Mouse (Mus musculus) cerebellum, adult 9-10 months (tissue): ENCODE results near the gene Pik3cb.

Experiments
- DNase-seq: peaks from one replicate; pipeline ENCODE4 v3.0.0; 2022

The Pik3cb gene

DNA sequence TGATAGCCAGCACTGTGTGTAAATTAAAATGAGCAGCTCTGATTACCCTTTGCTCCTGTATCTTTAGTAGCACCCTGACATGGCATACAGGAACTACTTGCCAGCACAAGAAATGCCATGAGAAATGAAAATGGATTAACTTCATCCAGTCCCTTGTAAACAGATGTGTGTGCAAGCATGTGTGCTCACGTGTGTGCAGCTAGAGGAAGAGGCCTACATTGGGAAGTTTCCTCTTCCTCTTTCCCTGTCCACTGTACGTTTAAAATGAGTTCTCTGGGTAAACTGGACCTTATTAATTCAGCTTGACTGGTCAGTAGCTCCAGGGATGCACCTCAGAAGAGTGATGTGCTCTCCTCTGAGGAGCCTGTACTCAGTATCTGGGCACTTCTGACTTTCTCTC lies 66.0 kb downstream of the Pik3cb start:
- DNase-seq = no peak

DNA sequence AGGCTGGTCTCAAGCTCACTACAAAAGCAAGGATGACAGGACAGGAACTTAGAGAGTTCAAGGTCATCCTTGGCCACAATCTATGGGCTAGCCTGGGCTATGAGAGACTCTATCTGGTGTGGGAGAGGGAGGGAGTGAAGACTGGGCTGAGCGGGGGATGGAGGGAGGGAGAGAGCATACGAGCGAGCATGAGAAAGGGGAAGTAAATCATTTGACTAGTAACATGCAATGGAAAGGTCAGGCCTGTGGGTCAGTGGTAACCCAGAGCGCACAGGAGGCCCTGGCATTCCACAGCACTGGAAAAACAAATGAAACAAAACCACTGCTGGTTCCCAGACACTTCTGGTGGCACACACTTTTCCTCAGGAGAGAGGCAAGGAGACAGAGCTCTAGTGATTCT lies 67.9 kb downstream of the Pik3cb start:
- DNase-seq = no peak

GRCm38 (mm10) chr9:99065311-99065710 lies 75.1 kb downstream of the Pik3cb start:
- no peak for DNase-seq

DNA sequence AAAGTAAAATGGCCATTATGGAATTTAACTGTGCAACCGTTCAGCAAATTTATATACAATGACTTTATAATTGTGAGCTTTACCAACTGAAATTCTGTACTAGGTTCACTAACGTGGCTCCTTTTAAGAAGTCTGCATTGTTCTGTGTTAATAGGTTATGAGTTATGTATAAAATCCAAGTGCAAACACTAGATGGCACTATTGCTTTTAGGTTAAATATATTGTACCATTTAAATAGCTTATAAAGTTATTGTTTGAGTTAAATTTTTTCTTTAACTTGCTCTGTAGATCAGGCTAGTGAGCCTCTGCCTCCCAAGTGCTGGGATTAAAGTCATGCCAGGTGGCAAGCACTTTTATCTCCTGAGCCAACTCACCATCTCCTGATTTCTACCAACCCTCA lies 76.2 kb downstream of the Pik3cb start:
- DNase-seq = peak; percentile 53

- peak; percentile 79 for DNase-seq
Observed at GRCm38 (mm10) chr9:99062544-99062943, 77.9 kb downstream of the Pik3cb start.

DNA sequence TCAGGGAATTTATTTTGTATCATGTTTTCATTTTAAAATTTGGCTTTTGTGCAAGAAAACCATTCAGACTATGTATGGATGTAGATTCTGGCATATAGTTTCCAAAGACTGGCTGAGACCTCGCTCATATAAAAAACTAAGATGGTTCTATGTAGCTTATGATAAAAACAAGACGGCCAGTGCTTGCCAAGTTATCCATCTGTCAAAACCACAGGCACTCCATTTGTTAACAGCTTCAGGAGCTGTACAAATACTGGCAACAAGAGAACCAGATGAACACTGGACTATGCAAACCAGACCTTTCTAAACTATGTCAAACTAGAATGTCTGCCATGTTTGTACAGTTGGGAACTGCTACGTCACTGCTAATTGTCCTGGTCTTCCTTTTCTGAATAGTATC lies 82.7 kb downstream of the Pik3cb start:
- peak; percentile 70 for DNase-seq

GRCm38 (mm10) chr9:99049760-99050159 lies 90.7 kb downstream of the Pik3cb start:
- DNase-seq = no peak

DNA sequence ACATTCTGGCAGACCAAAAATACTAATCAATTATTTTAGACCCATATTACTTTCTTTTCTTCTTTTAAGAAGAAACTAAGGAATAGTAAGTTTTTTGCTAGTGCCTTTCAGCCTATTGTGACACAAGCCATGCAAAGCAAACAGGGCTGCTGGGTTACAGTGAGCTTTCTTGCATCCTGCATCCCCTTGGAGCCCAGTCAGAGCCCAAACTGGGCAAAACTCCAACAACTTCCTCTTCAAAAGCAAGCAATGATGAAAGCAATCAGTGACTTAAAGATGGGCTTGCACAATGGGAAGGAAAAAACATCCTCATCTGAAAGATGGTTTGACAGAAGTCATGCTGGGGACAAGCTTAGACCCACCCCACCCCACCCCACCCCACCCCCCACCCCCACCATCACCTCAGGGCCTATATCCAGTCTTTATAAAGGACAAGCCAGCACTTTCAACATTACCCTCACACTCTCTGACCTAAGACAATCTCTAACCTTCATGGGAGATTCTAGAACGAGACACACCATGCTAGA lies 91.6 kb downstream of the Pik3cb start:
- DNase-seq = no peak

DNA sequence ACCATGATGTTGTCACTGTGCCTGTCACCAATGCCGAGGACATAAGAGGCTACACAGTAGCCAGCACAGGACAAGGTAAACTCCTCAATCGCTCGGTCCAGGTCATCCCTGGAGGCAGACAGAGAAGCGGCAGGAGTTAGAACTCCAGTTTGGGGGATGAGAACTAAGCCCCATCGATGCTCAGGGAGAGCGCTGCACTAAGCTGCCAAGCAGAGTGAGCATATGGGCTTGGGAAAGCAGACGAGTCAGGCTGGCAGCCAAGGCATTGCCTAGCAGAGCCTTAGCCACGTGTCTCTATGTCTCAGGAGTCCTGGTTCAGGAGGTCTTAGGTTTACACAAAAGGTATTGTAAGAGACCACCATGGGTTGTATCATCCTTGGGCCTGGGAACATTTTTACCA lies 95.7 kb downstream of the Pik3cb start:
- DNase-seq = peak; percentile 67

DNA sequence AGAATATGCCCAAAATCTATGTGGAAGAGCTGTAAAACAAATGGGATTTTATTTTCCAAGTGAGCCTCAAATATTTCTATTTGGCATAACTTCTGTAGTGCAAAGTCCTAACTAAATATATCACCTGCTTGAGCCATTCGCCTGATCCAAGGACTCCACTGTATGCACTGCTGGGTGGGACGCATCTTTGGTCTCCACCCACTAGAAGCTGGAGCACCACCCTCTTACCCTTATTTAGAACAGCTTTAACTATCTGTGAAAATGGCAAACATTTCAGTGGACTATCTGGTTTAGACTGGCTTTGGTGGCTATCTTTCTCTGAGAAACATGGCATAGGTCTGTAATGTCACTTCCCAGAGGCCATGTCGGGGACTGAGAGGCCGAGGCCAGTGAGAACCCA lies 97.8 kb downstream of the Pik3cb start:
- no peak for DNase-seq

DNA sequence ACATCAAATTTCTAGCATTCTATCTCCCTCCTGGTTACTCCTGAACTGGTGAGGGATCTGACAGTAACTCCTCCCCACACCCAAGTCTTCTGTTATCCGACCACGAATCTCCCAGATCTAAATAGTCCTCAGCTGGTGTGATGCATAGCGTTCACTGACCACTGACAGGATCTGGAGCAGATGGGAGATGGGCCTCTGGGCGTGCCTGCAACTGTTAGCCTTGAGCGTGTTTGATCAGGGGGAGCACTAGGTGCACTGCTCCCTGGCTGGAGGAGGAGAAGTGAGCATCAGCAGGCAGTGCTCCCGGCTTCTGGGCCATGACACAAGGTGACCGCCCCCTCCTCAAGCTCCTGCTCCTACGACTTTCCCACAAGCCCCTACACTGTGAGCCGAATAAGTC lies 98.4 kb downstream of the Pik3cb start:
- no peak for DNase-seq

- no peak for DNase-seq
Observed at GRCm38 (mm10) chr9:99035575-99035974, 104.8 kb downstream of the Pik3cb start, which contains the start of gene Gm1123. TSS of gene Gm1123 (minus strand) at chr9:99035715.

DNA sequence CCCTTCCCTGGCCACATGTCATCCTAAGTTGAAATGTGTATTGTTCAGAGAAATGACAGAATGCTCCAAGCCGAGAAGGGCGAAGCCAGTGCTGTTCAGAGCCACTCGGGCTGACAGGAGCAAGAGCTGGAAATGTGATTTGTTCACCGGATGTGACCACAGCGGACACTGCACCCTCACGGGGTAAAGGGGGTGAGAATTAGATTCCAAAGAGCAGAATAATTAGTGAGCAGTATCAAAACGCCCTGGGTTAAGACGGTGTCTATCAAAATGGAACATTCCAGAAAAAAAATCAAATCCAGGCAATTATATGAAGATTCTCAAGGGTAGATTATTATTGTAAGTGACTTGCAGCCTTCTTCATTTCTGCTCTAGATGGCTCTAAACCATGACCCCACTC lies 106.3 kb downstream of the Pik3cb start:
- DNase-seq = no peak

- DNase-seq = no peak
Observed at GRCm38 (mm10) chr9:99032031-99032430, 108.4 kb downstream of the Pik3cb start.

- DNase-seq = no peak
Observed at GRCm38 (mm10) chr9:99021751-99022150, 118.7 kb downstream of the Pik3cb start.

DNA sequence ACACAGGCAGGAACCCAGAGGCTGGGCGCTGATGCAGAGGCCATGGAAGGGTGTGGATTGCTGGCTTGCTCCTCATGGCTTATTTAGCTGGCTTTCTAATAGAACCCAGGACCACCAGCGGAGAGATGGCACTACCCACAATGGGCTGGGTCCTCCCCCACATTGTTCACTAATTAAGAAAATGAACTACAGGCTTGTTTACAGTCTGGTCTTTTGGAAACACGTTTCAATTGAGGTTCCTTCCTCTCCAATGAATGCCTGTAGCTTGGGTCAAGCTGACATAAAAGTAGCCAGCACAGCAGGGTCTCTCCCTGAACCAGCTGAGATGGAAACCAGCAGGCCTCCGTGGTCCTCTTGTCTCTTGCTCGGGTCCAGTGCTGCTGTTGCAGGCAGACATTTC lies 119.3 kb downstream of the Pik3cb start:
- no peak for DNase-seq

DNA sequence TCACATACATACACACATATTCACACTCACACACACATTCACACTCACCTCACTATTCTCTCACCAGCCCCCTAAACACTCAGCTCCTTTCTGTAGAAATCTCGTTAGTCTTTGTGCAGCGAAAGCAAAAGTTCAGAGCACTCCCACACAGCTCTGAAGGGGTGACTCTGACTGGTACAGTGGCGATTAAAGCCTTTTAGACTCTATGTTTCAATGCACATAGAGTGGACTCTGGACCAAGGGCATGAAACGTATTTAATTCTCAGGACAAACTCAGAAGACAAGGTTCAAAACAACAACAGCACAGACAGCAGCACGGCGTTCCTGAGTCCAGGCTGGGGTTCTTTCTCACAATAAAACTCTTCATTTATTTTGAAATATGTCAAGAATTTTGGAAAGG lies 122.7 kb downstream of the Pik3cb start:
- no peak for DNase-seq

DNA sequence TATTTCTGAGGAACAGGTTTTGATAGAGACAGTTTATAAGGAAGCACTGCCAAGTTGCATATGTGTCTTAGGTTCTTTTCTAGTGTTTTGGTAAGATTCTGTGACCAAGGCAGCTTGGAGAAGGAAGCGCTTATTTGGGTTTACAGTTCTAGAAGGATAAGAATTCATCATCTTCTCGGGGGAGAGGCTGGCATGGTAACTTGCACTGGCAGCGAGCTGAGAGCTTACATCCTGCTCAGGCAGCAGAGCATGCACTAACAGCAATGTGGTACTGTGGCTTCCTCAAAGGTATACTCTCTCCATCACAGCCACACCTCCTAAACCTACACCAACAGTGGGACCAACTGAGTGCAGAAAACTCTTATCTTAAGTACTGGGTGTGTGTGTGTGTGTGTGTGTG lies 123.7 kb downstream of the Pik3cb start:
- DNase-seq = no peak

- DNase-seq = no peak
Observed at GRCm38 (mm10) chr9:99016301-99016700, 124.1 kb downstream of the Pik3cb start.

DNA sequence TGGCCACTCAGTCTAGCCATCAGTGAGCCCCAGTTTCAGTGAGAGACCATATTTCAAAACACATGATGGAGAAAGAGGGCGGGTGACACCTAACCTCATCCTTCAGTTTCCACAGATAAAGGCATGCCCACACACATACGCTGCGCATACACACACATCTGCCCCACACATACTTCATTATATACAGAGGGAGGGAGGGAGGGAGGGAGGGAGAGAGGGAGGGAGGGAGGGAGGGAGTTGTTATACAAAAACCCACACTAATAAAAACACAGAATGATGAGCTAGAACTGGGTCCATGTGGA lies 130.6 kb downstream of the Pik3cb start:
- no peak for DNase-seq

- no peak for DNase-seq
Observed at GRCm38 (mm10) chr9:99009069-99009897, 131.1 kb downstream of the Pik3cb start.

GRCm38 (mm10) chr9:99001326-99001725 lies 139.1 kb downstream of the Pik3cb start:
- no peak for DNase-seq

- peak; percentile 89 for DNase-seq
Observed at GRCm38 (mm10) chr9:98999881-99000339, 140.5 kb downstream of the Pik3cb start.

DNA sequence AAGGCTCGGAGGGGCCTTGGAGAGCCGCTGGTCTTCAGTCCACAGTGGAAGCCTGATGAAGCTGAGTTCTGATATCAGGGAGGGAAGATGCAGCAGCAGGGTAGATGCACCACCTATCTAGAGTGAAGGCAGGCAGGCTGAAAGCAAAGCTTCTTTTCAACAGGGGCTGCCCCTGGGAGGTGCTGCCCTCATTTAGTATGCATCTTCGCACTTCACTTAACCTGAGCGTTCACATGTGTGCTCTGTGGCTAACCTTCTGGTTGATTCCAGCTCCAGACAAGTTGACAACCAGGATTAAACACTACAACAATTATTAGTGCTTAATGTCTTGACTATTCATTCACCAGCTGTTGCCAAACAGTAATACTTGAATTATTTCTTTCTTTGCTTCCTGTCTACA lies 146.3 kb downstream of the Pik3cb start:
- no peak for DNase-seq

DNA sequence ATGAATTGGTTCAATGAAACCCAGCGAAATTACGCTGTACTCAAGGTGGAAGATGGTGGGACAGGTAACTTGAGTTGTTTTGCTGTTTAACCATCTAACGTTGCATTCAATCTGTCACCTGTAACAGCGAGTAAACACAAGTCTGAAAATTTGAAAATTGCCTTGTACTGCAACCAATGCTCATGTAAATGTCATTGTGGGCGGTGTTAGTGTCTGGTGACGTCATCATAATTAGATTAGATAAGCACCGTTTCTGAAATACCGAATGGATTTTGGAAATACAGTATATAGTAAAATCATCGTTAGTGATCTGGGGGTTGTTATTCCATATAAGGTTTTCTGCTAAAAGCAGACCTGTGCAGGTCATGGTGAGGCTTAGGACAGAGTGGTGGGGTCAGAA lies 153.3 kb downstream of the Pik3cb start:
- DNase-seq = no peak
